Mouse (Mus musculus) embryonic facial prominence, embryonic 15.5 days (tissue): ENCODE data around the gene Ntm. TPM values are rescaled to one million over a fixed set of nuclear protein-coding genes. Genes with fewer than 3 reads are reported as not detected.

Experiments used
- ATAC-seq: fragments of 200-750 bp; cut with Nextera tagmentation; 2 replicates; pipeline ENCODE4 v1.8.0; 2017; ENCODE audit warnings: low read depth, moderate TSS enrichment; ENCODE audit not compliant: insufficient number of reproducible peaks, low FRiP score, low TSS enrichment
- H3K27ac ChIP-seq: fragments of 300-500 bp; sonication (generic); replicated peaks from 2 replicates; pipeline ENCODE4 v1.5.1; 2015; ENCODE audit warnings: mild to moderate bottlenecking, inconsistent platforms
- H3K27me3 ChIP-seq: fragments of 300-500 bp; sonication (generic); 2 replicates; pipeline ENCODE4 v1.6.1; 2015; ENCODE audit warnings: inconsistent platforms
- H3K36me3 ChIP-seq: fragments of 300-500 bp; sonication (generic); 2 replicates; pipeline ENCODE4 v1.6.1; 2015; ENCODE audit warnings: mild to moderate bottlenecking, inconsistent platforms
- H3K4me1 ChIP-seq: fragments of 300-500 bp; sonication (generic); 2 replicates; pipeline ENCODE4 v1.6.1; 2015; ENCODE audit warnings: inconsistent platforms
- H3K4me2 ChIP-seq: fragments of 300-500 bp; sonication (generic); replicated peaks from 2 replicates; pipeline ENCODE4 v1.6.1; 2015; ENCODE audit warnings: mild to moderate bottlenecking, inconsistent platforms
- H3K4me3 ChIP-seq: fragments of 300-500 bp; sonication (generic); replicated peaks from 2 replicates; pipeline ENCODE4 v1.5.1; 2015; ENCODE audit warnings: mild to moderate bottlenecking, inconsistent platforms
- H3K9ac ChIP-seq: fragments of 300-500 bp; sonication (generic); 2 replicates; pipeline ENCODE4 v1.6.1; 2015; ENCODE audit warnings: inconsistent platforms
- H3K9me3 ChIP-seq: fragments of 300-500 bp; sonication (generic); replicated peaks from 2 replicates; pipeline ENCODE4 v1.6.1; 2016; ENCODE audit warnings: inconsistent platforms
- WGBS: fragments of 180-500 bp; shearing (Covaris S2); methylation state at CpG from one replicate; pipeline ENCODE4 v1.1.7; 2015; 5-methylcytosine and 5-hydroxymethylcytosine counted together
- polyA plus RNA-seq: library from polyadenylated mRNA; unstranded; fragments of >200 nt; fragmentation: Nextera tagmentation; extraction: Ambion mirVana; gene quantifications from 2 replicates; pipeline ENCODE4 v1.2.1, GENCODE M21; 2015

Ntm gene
- polyA plus RNA-seq, 1 experiment from 2014 or later: 23.8 TPM

- Histone ChIP-seq H3K4me1 (peaks cover 4% of the 10 kb centered on the region; the same call in 1 of the 2 replicates), H3K4me3 (no peak overlapping the region), H3K27me3 (no peaks in the 10 kb centered on the region), H3K4me2 (no peak overlapping the region), H3K27ac (no peak overlapping the region), H3K36me3 (no peaks in the 10 kb centered on the region), H3K9ac (no peak overlapping the region), H3K9me3 (no peaks in the 10 kb centered on the region)
- WGBS: 73% methylated on average over 5 of the region's 5 CpGs
- no peak for ATAC-seq
Observed at GRCm38 (mm10) chr9:29834911-29835310, 128.0 kb downstream of the Ntm start.

GRCm38 (mm10) chr9:29833781-29834180 lies 129.2 kb downstream of the Ntm start:
- peaks cover 4% of the 10 kb centered on the region; the same call in 1 of the 2 replicates for H3K4me1 ChIP-seq
- no peak overlapping the region for H3K4me3 ChIP-seq
- WGBS: 16% methylated on average over 2 of the region's 2 CpGs
- no peaks in the 10 kb centered on the region for H3K27me3 ChIP-seq
- ATAC-seq: no peak
- H3K9ac ChIP-seq: no peak overlapping the region
- no peaks in the 10 kb centered on the region for H3K9me3 ChIP-seq
- no peaks in the 10 kb centered on the region for H3K36me3 ChIP-seq
- no peak overlapping the region for H3K4me2 ChIP-seq
- no peak overlapping the region for H3K27ac ChIP-seq

- no peaks in the 10 kb centered on the region for H3K9me3 ChIP-seq
- no peaks in the 10 kb centered on the region for H3K27me3 ChIP-seq
- ATAC-seq: no peak
- no peak overlapping the region for H3K27ac ChIP-seq
- no peak overlapping the region for H3K4me2 ChIP-seq
- no peaks in the 10 kb centered on the region for H3K4me1 ChIP-seq
- no peak overlapping the region for H3K4me3 ChIP-seq
- H3K36me3 ChIP-seq: no peaks in the 10 kb centered on the region
- 44% methylated on average over 5 of the region's 5 CpGs for WGBS
- H3K9ac ChIP-seq: no peak overlapping the region
Observed at GRCm38 (mm10) chr9:29827240-29827660, 135.7 kb downstream of the Ntm start.

- Histone ChIP-seq H3K27me3 (no peaks in the 10 kb centered on the region), H3K9ac (no peak overlapping the region), H3K27ac (no peak overlapping the region), H3K9me3 (no peaks in the 10 kb centered on the region), H3K36me3 (no peaks in the 10 kb centered on the region), H3K4me3 (no peak overlapping the region), H3K4me1 (no peaks in the 10 kb centered on the region), H3K4me2 (no peak overlapping the region)
- 86% methylated on average over 5 of the region's 5 CpGs for WGBS
- ATAC-seq: no peak
Observed at GRCm38 (mm10) chr9:29825236-29825635, 137.7 kb downstream of the Ntm start.

GRCm38 (mm10) chr9:29823716-29824115 lies 139.2 kb downstream of the Ntm start:
- H3K4me3 ChIP-seq: no peak overlapping the region
- no peak for ATAC-seq
- no peaks in the 10 kb centered on the region for H3K36me3 ChIP-seq
- no peak overlapping the region for H3K9ac ChIP-seq
- no peaks in the 10 kb centered on the region for H3K4me1 ChIP-seq
- no peak overlapping the region for H3K4me2 ChIP-seq
- H3K27me3 ChIP-seq: no peaks in the 10 kb centered on the region
- no peak overlapping the region for H3K27ac ChIP-seq
- H3K9me3 ChIP-seq: no peaks in the 10 kb centered on the region
- WGBS: 72% methylated on average over 4 of the region's 4 CpGs

GRCm38 (mm10) chr9:29812685-29813084 lies 150.3 kb downstream of the Ntm start:
- no peak overlapping the region for H3K4me3 ChIP-seq
- H3K27me3 ChIP-seq: no peaks in the 10 kb centered on the region
- H3K4me2 ChIP-seq: no peak overlapping the region
- H3K27ac ChIP-seq: no peak overlapping the region
- H3K36me3 ChIP-seq: no peaks in the 10 kb centered on the region
- H3K9me3 ChIP-seq: no peaks in the 10 kb centered on the region
- H3K4me1 ChIP-seq: no peaks in the 10 kb centered on the region
- no peak for ATAC-seq
- H3K9ac ChIP-seq: no peak overlapping the region
- WGBS: 84% methylated on average over 5 of the region's 5 CpGs

- Histone ChIP-seq H3K4me2 (no peak overlapping the region), H3K27me3 (0 out of 2 replicates have a peak, but pooled peaks cover 3% of the 10 kb centered on the region), H3K9ac (no peak overlapping the region), H3K9me3 (no peaks in the 10 kb centered on the region), H3K36me3 (no peaks in the 10 kb centered on the region), H3K27ac (no peak overlapping the region), H3K4me1 (no peaks in the 10 kb centered on the region), H3K4me3 (no peak overlapping the region)
- 46% methylated on average over 3 of the region's 3 CpGs for WGBS
- no peak for ATAC-seq
Observed at GRCm38 (mm10) chr9:29806790-29807189, 156.2 kb downstream of the Ntm start.

- ATAC-seq: no peak
- no peak overlapping the region for H3K4me2 ChIP-seq
- WGBS: 92% methylated on average over 9 of the region's 9 CpGs
Observed at GRCm38 (mm10) chr9:29804483-29804882, 158.5 kb downstream of the Ntm start.

GRCm38 (mm10) chr9:29803738-29804285 lies 159.1 kb downstream of the Ntm start:
- no peaks in the 10 kb centered on the region for H3K4me1 ChIP-seq
- H3K9ac ChIP-seq: no peak overlapping the region
- no peak overlapping the region for H3K4me3 ChIP-seq
- ATAC-seq: no peak
- WGBS: 44% methylated on average over 4 of the region's 4 CpGs
- H3K27me3 ChIP-seq: 0 out of 2 replicates have a peak, but pooled peaks cover 3% of the 10 kb centered on the region
- no peak overlapping the region for H3K27ac ChIP-seq
- H3K4me2 ChIP-seq: no peak overlapping the region
- H3K9me3 ChIP-seq: no peaks in the 10 kb centered on the region
- H3K36me3 ChIP-seq: no peaks in the 10 kb centered on the region

More at GRCm38 (mm10) chr9:29804483-29804882, 158.5 kb downstream of the Ntm start:
- Histone ChIP-seq H3K27me3 (0 out of 2 replicates have a peak, but pooled peaks cover 3% of the 10 kb centered on the region), H3K27ac (no peak overlapping the region), H3K36me3 (no peaks in the 10 kb centered on the region), H3K9ac (no peak overlapping the region), H3K4me1 (no peaks in the 10 kb centered on the region), H3K4me3 (no peak overlapping the region), H3K9me3 (no peaks in the 10 kb centered on the region)

GRCm38 (mm10) chr9:29802990-29803737 lies 159.8 kb downstream of the Ntm start:
- no peaks in the 10 kb centered on the region for H3K9me3 ChIP-seq
- H3K27me3 ChIP-seq: 0 out of 2 replicates have a peak, but pooled peaks cover 3% of the 10 kb centered on the region
- H3K4me2 ChIP-seq: no peak overlapping the region
- no peak overlapping the region for H3K4me3 ChIP-seq
- no peak overlapping the region for H3K9ac ChIP-seq
- ATAC-seq: no peak; the same call in 1 of the 2 replicates
- H3K4me1 ChIP-seq: no peaks in the 10 kb centered on the region
- 30% methylated on average over 12 of the region's 12 CpGs for WGBS
- H3K36me3 ChIP-seq: no peaks in the 10 kb centered on the region
- no peak overlapping the region for H3K27ac ChIP-seq

- 29% methylated on average over 12 of the region's 12 CpGs for WGBS
- no peak for ATAC-seq
Observed at GRCm38 (mm10) chr9:29802071-29802705, 160.8 kb downstream of the Ntm start.

More at GRCm38 (mm10) chr9:29802071-29802705, 160.8 kb downstream of the Ntm start:
- no peak overlapping the region for H3K4me2 ChIP-seq
- no peaks in the 10 kb centered on the region for H3K4me1 ChIP-seq
- no peaks in the 10 kb centered on the region for H3K36me3 ChIP-seq
- H3K27me3 ChIP-seq: 0 out of 2 replicates have a peak, but pooled peaks cover 3% of the 10 kb centered on the region
- no peaks in the 10 kb centered on the region for H3K9me3 ChIP-seq
- no peak overlapping the region for H3K9ac ChIP-seq
- H3K27ac ChIP-seq: no peak overlapping the region
- H3K4me3 ChIP-seq: no peak overlapping the region
